Mouse (Mus musculus) gastrocnemius, adult 2 months (tissue): ENCODE measurements around the gene Vmn2r55. TPM values are rescaled to one million over a fixed set of nuclear protein-coding genes. Genes with fewer than 3 reads are reported as not detected.
"Not testable (repeated sequence)": the region's sequence is repeated elsewhere in the genome, so short reads cannot be mapped to it uniquely, and the experiment has no call there.

Experiments
- DNase-seq: peaks from one replicate; pipeline ENCODE4 v3.0.0; 2022
- H3K27ac ChIP-seq: fragments of 200-600 bp; 2 replicates; pipeline ENCODE4 v1.8.1; 2022; ENCODE audit warnings: mild to moderate bottlenecking
- H3K4me3 ChIP-seq: fragments of 200-600 bp; 2 replicates; pipeline ENCODE4 v1.8.1; 2022; ENCODE audit warnings: mild to moderate bottlenecking, moderate library complexity
- CTCF ChIP-seq: fragments of 200-600 bp; IDR thresholded peaks from 2 replicates; pipeline ENCODE4 v1.8.1; 2022; ENCODE audit warnings: antibody characterized with exemption, mild to moderate bottlenecking, moderate library complexity
- intact Hi-C: fragments of 180-260 bp; cut with DNase I; formaldehyde crosslinking; loops from one replicate; pipeline ENCODE4 v1.15.1; 2025
- long read RNA-seq, 2 experiments: library from polyadenylated mRNA; stranded (forward); transcript quantifications; one replicate each; pipeline ENCODE4 v2.0.0; 2021
- total RNA-seq, 2 experiments: library from RNA; stranded (reverse); gene quantifications; 2 replicates each; pipeline ENCODE4 v1.2.3; 2021

The Vmn2r55 gene
- not detected for total RNA-seq
- long read RNA-seq, experiment 1, result 0 reads
- long read RNA-seq, experiment 2, result 0 reads

GRCm38 (mm10) chr7:12684903-12685302 lies at the start of gene Vmn2r55:
Gene Vmn2r55, minus strand, starts transcription at chr7:12685003.
- intact Hi-C loops, H3K4me3 ChIP-seq, DNase-seq, H3K27ac ChIP-seq: not testable (repeated sequence)

DNA sequence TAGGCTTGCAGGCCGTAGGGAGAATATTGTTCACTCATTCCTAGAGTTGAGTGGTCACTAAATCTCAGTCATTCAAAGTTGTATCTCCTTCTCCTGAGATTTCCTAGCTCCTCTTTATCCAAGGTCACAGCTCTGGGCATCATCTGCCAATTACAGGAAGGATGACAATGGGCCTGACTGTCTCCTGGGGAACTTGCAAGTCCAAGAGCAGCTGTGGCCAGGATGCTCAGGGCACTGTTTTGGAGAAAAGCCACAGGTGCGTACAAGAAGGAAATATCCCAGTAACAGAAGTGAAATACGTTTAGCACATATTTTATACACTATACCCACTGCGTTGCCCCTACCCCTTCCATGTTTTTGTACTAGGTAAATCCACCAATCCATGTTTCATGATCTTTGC lies 44.6 kb downstream of the Vmn2r55 start, which contains the start of gene Vmn2r54:
Gene Vmn2r54, minus strand, starts transcription at position 101 of the 400 bp plus-strand sequence.
- DNase-seq, H3K4me3 ChIP-seq, intact Hi-C loops, H3K27ac ChIP-seq: not testable (repeated sequence)

GRCm38 (mm10) chr7:12608688-12609087 lies 76.1 kb downstream of the Vmn2r55 start, which contains the start of gene Vmn2r53:
Gene Vmn2r53, minus strand, starts transcription at chr7:12608788.
- Histone ChIP-seq H3K4me3 (no peak within 1 kb of the TSS), H3K27ac (no peak within 1 kb of the TSS)
- no peak for TF ChIP-seq CTCF
- intact Hi-C loops, result no loop called here
- DNase-seq, result no peak

Other genes with a start within 250 kb of the Vmn2r55 start
- gene Zfp606, start 206.7 kb downstream of the Vmn2r55 start, total RNA-seq, result 1 to 10 TPM; 4.9 to 6.4 TPM
- not detected for gene 2900092C05Rik, start 172.5 kb downstream of the Vmn2r55 start, total RNA-seq
- under 1 TPM; 0.03 TPM for gene Vmn2r53, start 76.2 kb downstream of the Vmn2r55 start, total RNA-seq
- gene Vmn2r54, start 44.7 kb downstream of the Vmn2r55 start, total RNA-seq, result not detected
- gene Vmn2r56, start 50.0 kb upstream of the Vmn2r55 start, total RNA-seq, result not detected
- under 1 TPM; 0.53 to 0.61 TPM for gene Zscan18, start 118.6 kb upstream of the Vmn2r55 start, total RNA-seq
- 1 to 10 TPM; 3.7 to 5.6 TPM for gene Zfp329, start 133.9 kb upstream of the Vmn2r55 start, total RNA-seq
- gene Zfp110, start 149.8 kb upstream of the Vmn2r55 start, total RNA-seq, result 10 to 100 TPM; 11.4 to 13.2 TPM
- 1 to 10 TPM; 2.2 to 2.3 TPM for gene Zfp128, start 196.2 kb upstream of the Vmn2r55 start, total RNA-seq
- gene Zscan22, start 212.8 kb upstream of the Vmn2r55 start, total RNA-seq, result 1 to 10 TPM; 3.7 to 4.4 TPM
- gene Rps5, start 237.3 kb upstream of the Vmn2r55 start, total RNA-seq, result 100 to 1,000 TPM; 574 to 617 TPM
- under 1 TPM; 0.31 to 0.81 TPM for gene Rnf225, start 242.4 kb upstream of the Vmn2r55 start, total RNA-seq